Mouse (Mus musculus): ENCODE results near the gene Tlx3. TPM values are rescaled to one million over a fixed set of nuclear protein-coding genes. Genes with fewer than 3 reads are reported as not detected.

Tlx3 gene
- polyA plus RNA-seq (2012; rRNA removed) = not detected in 2 replicates

DNA sequence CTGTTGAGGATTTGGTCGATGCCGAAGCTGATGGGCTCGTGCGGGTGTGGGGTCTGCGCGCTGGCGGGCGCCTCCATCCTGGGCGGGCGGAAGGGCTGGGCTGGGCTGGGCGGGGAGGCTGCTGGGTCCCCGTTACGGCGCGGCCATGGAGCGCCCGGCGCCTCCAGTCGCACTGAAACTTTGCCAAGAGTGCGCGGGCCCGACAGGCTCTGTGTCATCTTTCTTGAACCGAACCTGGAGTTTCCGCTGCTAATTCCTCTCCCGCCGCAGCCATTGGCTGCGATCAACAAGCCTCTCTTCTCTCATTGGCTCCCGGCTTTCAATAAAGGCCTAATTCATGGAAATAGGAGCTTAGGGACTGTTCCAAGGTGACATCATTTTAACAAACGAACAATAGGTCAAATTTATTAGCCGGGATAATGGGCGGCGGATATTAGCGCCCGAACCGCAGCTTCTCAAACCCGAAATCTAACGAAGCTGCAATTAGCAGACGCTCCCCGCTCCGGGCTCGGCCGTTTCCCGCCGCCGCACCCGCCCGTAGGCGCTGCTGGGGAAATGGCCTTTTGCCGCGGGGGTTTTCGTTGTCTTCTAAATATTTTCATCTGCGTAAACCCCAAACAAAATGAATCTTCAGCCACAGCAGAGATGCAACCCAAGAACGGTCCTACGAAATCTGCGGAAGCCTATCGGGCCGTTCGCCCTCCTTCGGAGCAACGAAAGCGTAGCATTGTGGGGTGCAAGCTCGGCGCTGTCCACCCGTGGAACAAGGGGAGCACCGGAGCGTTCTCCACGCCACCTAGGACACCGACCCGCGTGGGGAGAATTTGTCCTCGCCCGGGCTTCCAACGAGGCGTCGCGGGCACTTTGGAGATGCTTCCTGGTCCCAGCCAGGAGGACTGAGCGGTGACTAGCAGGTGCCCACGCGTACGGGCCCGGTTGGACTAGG lies at the start of gene Tlx3:
Gene Tlx3 (minus strand): TSS at position 207 of the 946 bp plus-strand sequence.

DNA sequence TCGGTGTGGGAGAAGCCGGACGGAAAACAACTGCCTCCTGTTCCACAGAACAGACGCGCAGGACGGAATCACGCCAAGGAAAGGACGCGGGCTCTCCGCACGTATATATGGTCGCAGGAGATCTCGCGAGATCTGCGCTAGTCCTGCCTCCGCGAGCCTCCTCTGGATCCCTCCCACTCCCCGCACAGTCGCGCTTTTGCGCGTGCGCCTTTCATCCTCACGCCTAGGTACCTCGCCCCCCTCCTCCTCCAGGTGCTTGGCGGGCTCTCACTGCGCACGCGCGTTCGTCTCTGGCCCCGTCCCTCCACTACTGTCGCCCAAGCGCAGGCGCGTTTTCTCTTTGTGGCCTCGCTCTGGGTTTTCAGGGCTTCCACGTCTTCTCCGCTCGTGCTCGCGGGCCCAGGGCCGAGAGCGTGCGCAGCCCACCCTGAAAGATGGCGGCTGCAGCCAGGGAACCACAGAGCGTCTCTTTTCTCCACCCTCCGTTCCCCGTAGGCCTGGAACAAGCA lies 40.3 kb downstream of the Tlx3 start, which contains the start of gene Npm1:
Gene Npm1 (minus strand): TSS at position 209 of the 509 bp plus-strand sequence.

Other genes starting within 250 kb of the Tlx3 start
- 0.67 and 1.1 TPM in 2 replicates for gene Fgf18, start 56.2 kb downstream of the Tlx3 start, polyA plus RNA-seq (2012; rRNA removed)
- gene Npm1, start 40.4 kb downstream of the Tlx3 start, polyA plus RNA-seq (2012; rRNA removed) = 31.7 and 46.2 TPM in 2 replicates
- gene Gm12117, start 73.1 kb upstream of the Tlx3 start, polyA plus RNA-seq (2012; rRNA removed) = not detected in 2 replicates